Mouse (Mus musculus): Measurements from ENCODE around the gene Ppp1r14a. TPM values are rescaled to one million over a fixed set of nuclear protein-coding genes. Genes with fewer than 3 reads are reported as not detected.

The Ppp1r14a gene
- polyA plus RNA-seq, 2 experiments, result 9.6 to 13.8 TPM

- H3K9ac ChIP-seq (ENCODE audit: low read depth, low read length, severe bottlenecking), result peak within 1 kb of the TSS; percentile 52
These were observed 14.8 kb downstream of the Ppp1r14a start, which contains the start of gene Dpf1 for GRCm38 (mm10) chr7:29303738-29304462. Gene Dpf1 (plus strand): TSS chr7:29303951.

DNA sequence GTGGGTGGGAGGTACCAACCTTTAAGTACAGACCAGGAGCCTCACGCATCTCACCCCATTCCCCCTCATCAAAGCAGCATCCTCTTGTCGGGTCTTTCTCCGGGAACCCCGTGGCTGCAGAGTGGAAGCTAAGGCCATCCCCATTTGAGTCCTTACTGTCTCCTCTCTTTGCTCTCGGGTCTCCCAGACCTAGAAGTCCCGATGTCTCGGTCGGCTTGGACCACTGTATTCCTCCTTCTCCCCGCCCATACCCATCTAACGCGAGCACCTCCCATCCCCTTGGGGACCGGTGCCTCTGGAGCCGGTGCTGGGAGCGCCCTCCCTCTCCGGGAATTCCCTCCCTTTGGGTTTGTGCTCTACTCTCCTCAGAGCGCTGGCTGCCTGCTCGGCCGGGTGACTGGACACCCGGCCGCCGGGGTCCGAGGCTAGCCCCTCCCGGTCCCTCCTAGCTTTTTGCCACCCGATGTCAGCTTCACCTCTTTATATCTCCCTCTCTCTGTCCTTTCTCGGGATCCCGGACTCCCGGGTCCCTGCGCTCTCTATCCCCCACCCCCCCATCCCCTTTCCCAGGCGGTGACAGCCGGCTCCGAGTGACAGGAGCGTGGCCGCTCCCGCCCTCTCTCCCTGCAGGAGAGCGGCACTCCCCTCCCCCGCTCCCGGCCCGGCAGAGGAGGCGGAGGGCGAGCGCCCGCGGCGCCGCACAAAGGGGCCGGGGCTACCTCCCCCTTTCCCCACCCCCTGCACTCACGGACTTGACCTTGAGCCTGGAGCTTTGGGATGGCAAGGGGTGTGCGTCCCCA is 15.6 kb downstream of the Ppp1r14a start:
- Histone ChIP-seq H3K27me3 (ENCODE audit: control insufficient read depth, insufficient read depth, low read length) (peaks cover 7% of the 10 kb centered on the region; the same call in 1 of the 2 replicates), H3K9me3 (ENCODE audit: control insufficient read depth, low read length) (no peaks in the 10 kb centered on the region), H3K4me3 (replicated peaks; ENCODE audit: low read length) (peak overlapping the region; percentile 53), H3K27ac (replicated peaks; ENCODE audit: low read depth, low read length) (no peak overlapping the region), H3K9ac (ENCODE audit: low read depth, low read length, severe bottlenecking) (peak overlapping the region; percentile 52), H3K4me2 (replicated peaks; ENCODE audit: low read depth, low read length, severe bottlenecking) (peak overlapping the region; percentile 100), H3K36me3 (ENCODE audit: control insufficient read depth, insufficient read depth, low read length) (no peaks in the 10 kb centered on the region), H3K4me1 (ENCODE audit: control insufficient read depth, insufficient read depth, low read length) (peaks cover 39% of the 10 kb centered on the region)
- no peak for ATAC-seq (ENCODE audit: low FRiP score, low read depth)
- no peak for TF ChIP-seq POLR2A (IDR thresholded peaks at IDR 0.05; ENCODE audit: borderline replicate concordance, extremely low read depth, insufficient read depth, insufficient read length)
- no peak for DNase-seq (ENCODE audit: low spot score)
- 1% methylated on average over 34 of the region's 48 CpGs for WGBS

More at GRCm38 (mm10) chr7:29303738-29304462, 14.8 kb downstream of the Ppp1r14a start, which contains the start of gene Dpf1:
- H3K36me3 ChIP-seq (ENCODE audit: control insufficient read depth, insufficient read depth, low read length), result no peaks in the 10 kb centered on the region
- no peaks in the 10 kb centered on the region for H3K9me3 ChIP-seq (ENCODE audit: control insufficient read depth, low read length)
- under 1% methylated on average over 58 of the region's 67 CpGs for WGBS
- peak; percentile 86 for DNase-seq (ENCODE audit: low spot score)
- H3K4me1 ChIP-seq (ENCODE audit: control insufficient read depth, insufficient read depth, low read length), result peaks cover 33% of the 10 kb centered on the region
- peaks cover 7% of the 10 kb centered on the region; the same call in 1 of the 2 replicates for H3K27me3 ChIP-seq (ENCODE audit: control insufficient read depth, insufficient read depth, low read length)
- peak within 1 kb of the TSS; percentile 100 for H3K4me2 ChIP-seq (replicated peaks; ENCODE audit: low read depth, low read length, severe bottlenecking)
- peak; percentile 74 for ATAC-seq (ENCODE audit: low FRiP score, low read depth)
- H3K4me3 ChIP-seq (replicated peaks; ENCODE audit: low read length), result peak within 1 kb of the TSS; percentile 53
- no peak for TF ChIP-seq POLR2A (IDR thresholded peaks at IDR 0.05; ENCODE audit: borderline replicate concordance, extremely low read depth, insufficient read depth, insufficient read length)
- no peak within 1 kb of the TSS for H3K27ac ChIP-seq (replicated peaks; ENCODE audit: low read depth, low read length)

GRCm38 (mm10) chr7:29305263-29305988 is 16.3 kb downstream of the Ppp1r14a start:
- Histone ChIP-seq H3K4me1 (ENCODE audit: control insufficient read depth, insufficient read depth, low read length) (peaks cover 43% of the 10 kb centered on the region), H3K27ac (replicated peaks; ENCODE audit: low read depth, low read length) (no peak overlapping the region), H3K9me3 (ENCODE audit: control insufficient read depth, low read length) (no peaks in the 10 kb centered on the region), H3K4me2 (replicated peaks; ENCODE audit: low read depth, low read length, severe bottlenecking) (peak overlapping the region; percentile 100), H3K27me3 (ENCODE audit: control insufficient read depth, insufficient read depth, low read length) (peaks cover 7% of the 10 kb centered on the region; the same call in 1 of the 2 replicates), H3K9ac (ENCODE audit: low read depth, low read length, severe bottlenecking) (peak overlapping the region; percentile 52), H3K36me3 (ENCODE audit: control insufficient read depth, insufficient read depth, low read length) (no peaks in the 10 kb centered on the region), H3K4me3 (replicated peaks; ENCODE audit: low read length) (peak overlapping the region; percentile 53)
- DNase-seq (ENCODE audit: low spot score) (no peak), ATAC-seq (ENCODE audit: low FRiP score, low read depth) (no peak)
- no peak for TF ChIP-seq POLR2A (IDR thresholded peaks at IDR 0.05; ENCODE audit: borderline replicate concordance, extremely low read depth, insufficient read depth, insufficient read length)
- 32% methylated on average over 9 of the region's 9 CpGs for WGBS

DNA sequence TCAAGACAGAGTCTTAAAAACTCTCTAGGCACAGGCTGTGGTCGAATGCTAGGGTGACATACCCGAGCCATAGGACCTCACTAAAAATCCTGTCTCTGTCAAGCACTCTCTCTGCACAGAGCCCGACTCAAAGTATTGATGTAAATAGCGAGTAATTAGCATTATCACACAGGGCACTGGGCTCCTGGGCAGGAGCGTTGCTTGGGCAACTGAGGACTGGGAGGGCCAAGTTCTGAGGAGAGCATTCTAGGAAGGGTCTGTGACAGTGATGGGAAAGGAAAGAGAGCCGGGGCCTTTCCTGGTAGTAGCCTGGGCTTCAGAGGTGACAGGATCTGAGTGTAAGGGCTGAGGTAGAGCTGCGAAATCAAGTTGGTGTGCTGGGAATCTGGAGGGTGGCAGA is 17.0 kb downstream of the Ppp1r14a start:
- Histone ChIP-seq H3K9ac (ENCODE audit: low read depth, low read length, severe bottlenecking) (no peak overlapping the region), H3K27me3 (ENCODE audit: control insufficient read depth, insufficient read depth, low read length) (peaks cover 7% of the 10 kb centered on the region; the same call in 1 of the 2 replicates), H3K9me3 (ENCODE audit: control insufficient read depth, low read length) (no peaks in the 10 kb centered on the region), H3K4me1 (ENCODE audit: control insufficient read depth, insufficient read depth, low read length) (peaks cover 43% of the 10 kb centered on the region), H3K4me2 (replicated peaks; ENCODE audit: low read depth, low read length, severe bottlenecking) (no peak overlapping the region), H3K36me3 (ENCODE audit: control insufficient read depth, insufficient read depth, low read length) (no peaks in the 10 kb centered on the region), H3K4me3 (replicated peaks; ENCODE audit: low read length) (no peak overlapping the region), H3K27ac (replicated peaks; ENCODE audit: low read depth, low read length) (no peak overlapping the region)
- TF ChIP-seq POLR2A (IDR thresholded peaks at IDR 0.05; ENCODE audit: borderline replicate concordance, extremely low read depth, insufficient read depth, insufficient read length), result no peak
- 50% methylated on average over 7 of the region's 7 CpGs for WGBS
- DNase-seq (ENCODE audit: low spot score) (no peak), ATAC-seq (ENCODE audit: low FRiP score, low read depth) (no peak)

- no peak overlapping the region for H3K4me2 ChIP-seq (replicated peaks; ENCODE audit: low read depth, low read length, severe bottlenecking)
- no peak overlapping the region for H3K4me3 ChIP-seq (replicated peaks; ENCODE audit: low read length)
These were observed 17.5 kb downstream of the Ppp1r14a start for GRCm38 (mm10) chr7:29306619-29307018.

More at GRCm38 (mm10) chr7:29306619-29307018, 17.5 kb downstream of the Ppp1r14a start:
- Histone ChIP-seq H3K36me3 (ENCODE audit: control insufficient read depth, insufficient read depth, low read length) (peaks cover 3% of the 10 kb centered on the region; the same call in 1 of the 2 replicates), H3K27ac (replicated peaks; ENCODE audit: low read depth, low read length) (no peak overlapping the region), H3K27me3 (ENCODE audit: control insufficient read depth, insufficient read depth, low read length) (peaks cover 7% of the 10 kb centered on the region; the same call in 1 of the 2 replicates), H3K4me1 (ENCODE audit: control insufficient read depth, insufficient read depth, low read length) (peaks cover 43% of the 10 kb centered on the region), H3K9ac (ENCODE audit: low read depth, low read length, severe bottlenecking) (no peak overlapping the region), H3K9me3 (ENCODE audit: control insufficient read depth, low read length) (no peaks in the 10 kb centered on the region)
- ATAC-seq (ENCODE audit: low FRiP score, low read depth) (no peak), DNase-seq (ENCODE audit: low spot score) (peak; percentile 67)
- TF ChIP-seq POLR2A (IDR thresholded peaks at IDR 0.05; ENCODE audit: borderline replicate concordance, extremely low read depth, insufficient read depth, insufficient read length), result no peak
- WGBS, result 36% methylated on average over 7 of the region's 7 CpGs
